Mouse (Mus musculus) left cerebral cortex, adult 6 months (tissue): Measurements from ENCODE around the gene Ahcyl1. TPM values are rescaled to one million over a fixed set of nuclear protein-coding genes. Genes with fewer than 3 reads are reported as not detected.

Source experiments
- long read RNA-seq, 2 experiments: library from polyadenylated mRNA; unstranded; transcript quantifications; one replicate each; pipeline ENCODE4 v2.0.0; 2019 to 2020
- polyA plus RNA-seq: library from polyadenylated mRNA; unstranded; fragments of <200 nt; fragmentation: Nextera tagmentation; gene quantifications from 2 replicates; pipeline ENCODE4 v1.2.3, GENCODE M21; 2021

The Ahcyl1 gene
- 64.2 and 68.1 TPM in 2 replicates for polyA plus RNA-seq
- long read RNA-seq, experiment 1, transcript Ahcyl1-201 (17 exons, 3,863 nt), result major isoform, 255 of 420 reads
- long read RNA-seq, experiment 1, partial matches to known transcripts, result 63 of 420 reads
- long read RNA-seq, experiment 1, other reads (novel, unspliced or antisense), result 99 of 420 reads
- long read RNA-seq, experiment 2, transcript Ahcyl1-201 (17 exons, 3,863 nt), result major isoform, 17 of 112 reads
- long read RNA-seq, experiment 2, partial matches to known transcripts, result 27 of 112 reads
- long read RNA-seq, experiment 2, other reads (novel, unspliced or antisense), result 67 of 112 reads

DNA sequence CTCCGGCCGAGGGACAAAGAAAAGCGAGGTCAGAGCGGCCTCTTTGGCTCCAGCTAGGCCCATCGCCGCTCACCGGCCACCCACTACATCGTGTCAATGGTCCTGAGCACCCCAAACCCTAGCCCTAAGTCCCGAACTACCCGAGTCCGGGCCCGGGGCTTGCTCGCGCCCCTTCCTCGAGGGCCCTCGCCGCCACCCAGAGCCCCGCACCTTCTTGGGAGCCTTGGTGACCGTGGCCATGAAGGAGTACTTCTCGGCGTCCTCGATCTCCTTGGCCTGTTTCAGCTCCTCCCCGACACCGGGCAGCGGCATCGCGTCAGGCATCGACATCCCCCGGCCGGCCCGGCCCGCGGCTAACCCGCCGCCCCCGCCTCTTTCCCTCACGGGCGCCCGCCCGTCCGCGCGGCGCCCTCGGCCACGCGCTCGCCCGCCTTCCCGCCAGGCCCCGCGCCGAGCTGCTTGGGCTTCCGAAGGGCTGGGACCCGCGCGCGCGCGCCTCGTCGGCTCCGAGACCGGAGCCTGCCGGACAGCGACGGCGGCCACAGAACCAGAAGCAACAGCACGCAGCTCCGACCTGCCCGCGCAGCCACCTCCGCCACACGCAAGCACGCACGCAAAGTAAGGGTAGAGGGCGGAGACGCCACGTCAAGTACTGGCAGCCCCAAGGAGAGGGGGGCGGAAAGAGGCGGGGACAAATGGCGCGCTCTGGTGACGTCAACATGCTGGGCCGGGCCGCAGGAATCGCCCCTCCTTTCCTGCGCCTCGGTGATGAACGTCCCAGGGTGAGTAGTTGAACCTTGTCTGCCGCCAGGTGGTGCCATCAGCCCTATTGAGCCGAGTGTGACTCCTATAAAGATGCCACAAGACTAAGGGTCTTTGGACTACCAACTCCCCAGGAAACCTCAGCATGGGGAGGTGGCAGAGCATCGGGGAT is at the start of gene Ahcyl1:
Ahcyl1 (minus strand) TSS at position 613 of the 934 bp plus-strand sequence.

DNA sequence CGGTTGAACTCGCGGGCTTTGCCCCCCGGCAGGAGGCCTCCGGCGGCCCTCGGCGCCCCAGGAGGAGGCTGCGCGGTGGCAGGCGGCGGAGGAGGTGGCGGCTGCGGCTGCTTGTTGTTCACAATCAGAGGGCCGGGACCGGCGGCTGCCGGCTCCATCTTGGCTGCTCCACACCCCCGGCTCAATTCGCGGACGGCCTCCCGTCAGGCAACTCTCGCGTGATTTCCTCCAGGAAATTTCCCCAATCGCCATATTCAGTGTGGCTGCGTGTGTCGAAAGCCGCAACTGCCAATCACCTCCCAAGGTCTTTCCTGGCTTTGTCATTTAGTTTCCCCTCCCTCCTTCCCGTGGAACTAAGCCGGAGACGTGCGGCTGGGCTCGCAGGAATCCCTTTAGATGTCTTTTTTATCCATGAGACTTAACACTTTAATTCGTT is 64.8 kb downstream of the Ahcyl1 start, which contains the start of gene Strip1:
Strip1 (minus strand) TSS at position 172 of the 436 bp plus-strand sequence.

DNA sequence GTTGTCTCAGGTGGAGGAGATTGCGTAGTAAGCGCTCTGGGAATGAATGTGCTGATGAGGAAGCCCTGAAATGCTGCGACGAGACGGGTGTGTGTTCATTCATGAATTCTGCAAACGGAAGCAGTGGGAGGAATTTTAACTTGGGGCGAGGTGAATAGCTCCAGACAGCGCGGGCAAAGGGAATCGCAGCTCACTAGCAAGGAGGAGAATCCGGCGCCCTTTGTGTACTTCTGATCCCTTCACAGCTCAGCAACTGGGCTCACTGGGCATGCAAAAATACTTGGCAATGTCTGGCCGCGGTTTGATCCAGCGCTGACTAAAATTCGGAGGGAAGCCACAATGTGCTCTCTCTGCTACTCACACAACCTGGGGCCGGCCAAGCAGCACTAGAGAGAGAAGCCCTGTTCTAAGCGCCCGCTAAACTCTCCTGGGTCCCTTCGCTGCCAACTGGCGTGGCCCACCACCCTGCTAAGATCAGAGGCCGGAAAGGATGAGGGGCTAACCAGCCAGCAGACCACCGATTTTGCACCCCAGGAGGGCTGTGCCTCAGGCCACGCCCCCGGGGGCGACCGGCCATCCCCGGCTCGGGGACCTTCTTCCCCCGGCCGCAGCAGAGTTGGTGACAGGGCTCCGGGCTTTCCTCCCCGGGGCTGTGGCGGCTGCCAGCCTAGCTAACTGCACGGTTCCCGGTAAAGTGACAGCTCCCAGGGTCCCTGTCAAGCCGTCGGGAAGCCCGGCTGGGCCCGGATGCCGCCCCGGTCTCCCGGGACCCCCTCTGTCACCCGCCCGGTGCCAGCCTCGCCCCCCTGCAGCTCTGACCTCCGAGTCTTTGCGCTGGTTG is 65.5 kb downstream of the Ahcyl1 start, which contains the start of gene Gm10961:
Gm10961 (plus strand) TSS at position 641 of the 841 bp plus-strand sequence.

Other genes with a start within 250 kb of the Ahcyl1 start
- 17.8 and 37.8 TPM in 2 replicates for gene Kcnc4, start 237.0 kb downstream of the Ahcyl1 start, polyA plus RNA-seq
- gene Slc6a17, start 178.5 kb downstream of the Ahcyl1 start, polyA plus RNA-seq, result 141 and 154 TPM in 2 replicates
- gene Ubl4b, start 141.5 kb downstream of the Ahcyl1 start, polyA plus RNA-seq, result not detected in 2 replicates
- gene Alx3, start 101.5 kb downstream of the Ahcyl1 start, polyA plus RNA-seq, result 0.93 and 1.4 TPM in 2 replicates
- not detected in 2 replicates for gene Gm10961, start 65.2 kb downstream of the Ahcyl1 start, polyA plus RNA-seq
- 40.1 and 50.6 TPM in 2 replicates for gene Strip1, start 64.9 kb downstream of the Ahcyl1 start, polyA plus RNA-seq
- 2.2 and 3.8 TPM in 2 replicates for gene Csf1, start 63.9 kb upstream of the Ahcyl1 start, polyA plus RNA-seq
- not detected in 2 replicates for gene Eps8l3, start 180.7 kb upstream of the Ahcyl1 start, polyA plus RNA-seq
- gene Gstm5, start 199.3 kb upstream of the Ahcyl1 start, polyA plus RNA-seq, result 302 and 421 TPM in 2 replicates
- 32.2 and 40.5 TPM in 2 replicates for gene Gstm7, start 235.3 kb upstream of the Ahcyl1 start, polyA plus RNA-seq
- 6.7 and 7.0 TPM in 2 replicates for gene Gstm6, start 247.2 kb upstream of the Ahcyl1 start, polyA plus RNA-seq